8 mouse cellular contexts compared by ENCODE assay signal in genomic region chr15:82081161-82081560, GRCm38 (mm10). TPM values are rescaled to one million over a fixed set of nuclear protein-coding genes. Genes with fewer than 3 reads are reported as not detected.
DNase-seq lines count a peak whose midpoint lies in the region; ATAC-seq lines count a peak whose summit lies in the region.

No protein-coding gene starts in this region.

- DNase-seq in forebrain, embryonic 10.5 days (ENCODE audit: extremely low spot score, low spot score), result peak; percentile 37
- peak; percentile 45 for DNase-seq in CD4-positive helper T cell, adult 2 months (ENCODE audit: low read depth, low spot score)
- DNase-seq in cerebellum, postnatal 25 days, result peak; percentile 81 to 85
- DNase-seq in left cerebral cortex, postnatal 25 days (ENCODE audit: low spot score in 2 of 2), result peak; percentile 57 to 90
- DNase-seq in retina, postnatal 7 days (ENCODE audit: low read depth, low spot score), result peak; percentile 35
- DNase-seq in urinary bladder, postnatal 4 days (ENCODE audit: low spot score in 2 of 2), result no peak

- no peak overlapping the region for H3K9ac ChIP-seq in forebrain, embryonic 13.5 days

- H3K4me1 ChIP-seq in forebrain, embryonic 10.5 days, result 0 out of 2 replicates have a peak, but pooled peaks cover 6% of the 10 kb centered on the region
- no peaks in the 10 kb centered on the region for H3K4me1 ChIP-seq in forebrain, embryonic 13.5 days

- no peaks in the 10 kb centered on the region; the same call in 1 of the 2 replicates for H3K27me3 ChIP-seq in forebrain, embryonic 10.5 days (ENCODE audit: poor library complexity, severe bottlenecking)
- no peaks in the 10 kb centered on the region for H3K27me3 ChIP-seq in forebrain, embryonic 13.5 days

- no peaks in the 10 kb centered on the region for H3K36me3 ChIP-seq in forebrain, embryonic 10.5 days (replicated peaks)
- H3K36me3 ChIP-seq in forebrain, embryonic 13.5 days (ENCODE audit: poor library complexity, severe bottlenecking), result no peaks in the 10 kb centered on the region

- no peaks in the 10 kb centered on the region for H3K9me3 ChIP-seq in forebrain, embryonic 10.5 days
- H3K9me3 ChIP-seq in forebrain, embryonic 13.5 days (replicated peaks), result no peaks in the 10 kb centered on the region

- H3K27ac ChIP-seq in forebrain, embryonic 10.5 days, result no peak overlapping the region
- no peak overlapping the region for H3K27ac ChIP-seq in forebrain, embryonic 13.5 days

- WGBS in forebrain, embryonic 10.5 days, result 36% methylated on average over 7 of the region's 7 CpGs
- WGBS in forebrain, embryonic 13.5 days, result 33% methylated on average over 7 of the region's 7 CpGs

- no peak for ATAC-seq in forebrain, embryonic 13.5 days
- ATAC-seq in hematopoietic stem cell, adult 5-6 weeks (replicated peaks in 1 of 2; ENCODE audit: insufficient read depth in 1 of 2, low FRiP score in 2 of 2, low TSS enrichment in 1 of 2, low read depth in 1 of 2, poor library complexity in 2 of 2, severe bottlenecking in 2 of 2), result peak; percentile 77 to 80

- no peak overlapping the region for H3K4me2 ChIP-seq in forebrain, embryonic 13.5 days

- no peak overlapping the region for H3K4me3 ChIP-seq in forebrain, embryonic 10.5 days
- H3K4me3 ChIP-seq in forebrain, embryonic 13.5 days, result no peak overlapping the region

- intact Hi-C loops in left cerebral cortex, postnatal 25 days (cut with DNase I), result no loop called here

RNA-seq across cellular contexts. Expression of gene Mei1, which starts 11.4 kb away (rescaled TPM):
- polyA plus RNA-seq in forebrain, embryonic 10.5 days (2016; fragmentation: Nextera tagmentation; extraction: Ambion mirVana), result 0.06 and 0.11 TPM in 2 replicates
- 0.04 and 0.14 TPM in 2 replicates for polyA plus RNA-seq in forebrain, embryonic 13.5 days (2015; fragmentation: Nextera tagmentation; extraction: Ambion mirVana)
- total RNA-seq in hematopoietic stem cell, adult 5-6 weeks (2017), result not detected in 2 replicates
- total RNA-seq in left cerebral cortex, postnatal 25 days (2021), result 1 to 10 TPM; 2.5 to 2.8 TPM

RNA-seq across cellular contexts. Expression of gene 4930407I10Rik, which starts 22.2 kb away (rescaled TPM):
- not detected in 2 replicates for polyA plus RNA-seq in forebrain, embryonic 10.5 days (2016; fragmentation: Nextera tagmentation; extraction: Ambion mirVana)
- polyA plus RNA-seq in forebrain, embryonic 13.5 days (2015; fragmentation: Nextera tagmentation; extraction: Ambion mirVana), result not detected in 2 replicates
- not detected in 2 replicates for total RNA-seq in hematopoietic stem cell, adult 5-6 weeks (2017)
- not detected for total RNA-seq in left cerebral cortex, postnatal 25 days (2021)

RNA-seq across cellular contexts. Expression of gene Snu13, which starts 33.8 kb away (rescaled TPM):
- polyA plus RNA-seq in forebrain, embryonic 10.5 days (2016; fragmentation: Nextera tagmentation; extraction: Ambion mirVana), result 386 and 402 TPM in 2 replicates
- 270 and 290 TPM in 2 replicates for polyA plus RNA-seq in forebrain, embryonic 13.5 days (2015; fragmentation: Nextera tagmentation; extraction: Ambion mirVana)
- 167 and 205 TPM in 2 replicates for total RNA-seq in hematopoietic stem cell, adult 5-6 weeks (2017)
- total RNA-seq in left cerebral cortex, postnatal 25 days (2021), result 100 to 1,000 TPM; 101 to 113 TPM

RNA-seq across cellular contexts. Expression of gene Ccdc134, which starts 46.6 kb away (rescaled TPM):
- polyA plus RNA-seq in forebrain, embryonic 10.5 days (2016; fragmentation: Nextera tagmentation; extraction: Ambion mirVana), result 22.9 and 24.0 TPM in 2 replicates
- 15.2 and 15.9 TPM in 2 replicates for polyA plus RNA-seq in forebrain, embryonic 13.5 days (2015; fragmentation: Nextera tagmentation; extraction: Ambion mirVana)
- 15.9 and 20.8 TPM in 2 replicates for total RNA-seq in hematopoietic stem cell, adult 5-6 weeks (2017)
- 10 to 100 TPM; 13.6 to 13.8 TPM for total RNA-seq in left cerebral cortex, postnatal 25 days (2021)

RNA-seq across cellular contexts. Expression of gene Desi1, which starts 47.5 kb away (rescaled TPM):
- 35.2 and 36.5 TPM in 2 replicates for polyA plus RNA-seq in forebrain, embryonic 10.5 days (2016; fragmentation: Nextera tagmentation; extraction: Ambion mirVana)
- polyA plus RNA-seq in forebrain, embryonic 13.5 days (2015; fragmentation: Nextera tagmentation; extraction: Ambion mirVana), result 36.7 and 38.4 TPM in 2 replicates
- total RNA-seq in hematopoietic stem cell, adult 5-6 weeks (2017), result 8.3 and 10.0 TPM in 2 replicates
- total RNA-seq in left cerebral cortex, postnatal 25 days (2021), result 100 to 1,000 TPM; 106 to 109 TPM

Comparison
In these comparisons a context has a peak if more than half of its experiments do, and no peak if none do; other contexts are left out.
1. DNase-seq: peak in forebrain, embryonic 10.5 days (single experiment), CD4-positive helper T cell, adult 2 months (single experiment), cerebellum, postnatal 25 days (2 of 2), left cerebral cortex, postnatal 25 days (2 of 2) and retina, postnatal 7 days (single experiment); none in urinary bladder, postnatal 4 days (0 of 2).